Mouse (Mus musculus) c-Kit-positive CD71-positive TER-119-positive erythroid progenitor cells, embryonic 14.5 days (primary cell): ENCODE results near the gene Edrf1.
"Not testable (repeated sequence)": the region's sequence is repeated elsewhere in the genome, so short reads cannot be mapped to it uniquely, and the experiment has no call there.

Experiments
- DNase-seq: peaks from one replicate; pipeline ENCODE4 v3.0.0-alpha.2; 2013; ENCODE audit warnings: low spot score

The Edrf1 gene

GRCm38 (mm10) chr7:133645716-133646115, 8.4 kb downstream of the Edrf1 start:
- DNase-seq: no peak

GRCm38 (mm10) chr7:133662467-133662866, 25.1 kb downstream of the Edrf1 start:
- no peak for DNase-seq

GRCm38 (mm10) chr7:133669071-133669470, 31.7 kb downstream of the Edrf1 start:
- no peak for DNase-seq

GRCm38 (mm10) chr7:133669946-133670345, 32.6 kb downstream of the Edrf1 start:
- DNase-seq: no peak

GRCm38 (mm10) chr7:133670846-133671245, 33.5 kb downstream of the Edrf1 start:
- no peak for DNase-seq

- DNase-seq: no peak
Measured at GRCm38 (mm10) chr7:133676002-133676401, 38.7 kb downstream of the Edrf1 start.

- no peak for DNase-seq
Measured at GRCm38 (mm10) chr7:133678716-133679115, 41.4 kb downstream of the Edrf1 start.

- no peak for DNase-seq
Measured at GRCm38 (mm10) chr7:133679439-133679838, 42.1 kb downstream of the Edrf1 start.

GRCm38 (mm10) chr7:133679961-133680360, 42.6 kb downstream of the Edrf1 start, which contains the start of gene Mmp21:
TSS of gene Mmp21 (minus strand) at chr7:133680061.
- DNase-seq: no peak

GRCm38 (mm10) chr7:133683626-133684025, 46.3 kb downstream of the Edrf1 start:
- DNase-seq: no peak

- DNase-seq: no peak
Measured at GRCm38 (mm10) chr7:133684110-133684509, 46.8 kb downstream of the Edrf1 start.

GRCm38 (mm10) chr7:133684701-133685100, 47.4 kb downstream of the Edrf1 start:
- DNase-seq: no peak

GRCm38 (mm10) chr7:133685644-133686043, 48.3 kb downstream of the Edrf1 start:
- DNase-seq: not testable (repeated sequence)

- peak; percentile 87 for DNase-seq
Measured at GRCm38 (mm10) chr7:133698021-133698709, 60.8 kb downstream of the Edrf1 start.

GRCm38 (mm10) chr7:133699885-133700284, 62.5 kb downstream of the Edrf1 start:
- DNase-seq: no peak

- DNase-seq: no peak
Measured at GRCm38 (mm10) chr7:133701366-133701765, 64.0 kb downstream of the Edrf1 start.

GRCm38 (mm10) chr7:133702333-133702732, 65.0 kb downstream of the Edrf1 start:
- DNase-seq: peak; percentile 91

- DNase-seq: no peak
Measured at GRCm38 (mm10) chr7:133703906-133704305, 66.6 kb downstream of the Edrf1 start.

- no peak for DNase-seq
Measured at GRCm38 (mm10) chr7:133707301-133707700, 70.0 kb downstream of the Edrf1 start.

- DNase-seq: no peak
Measured at GRCm38 (mm10) chr7:133715387-133715786, 78.0 kb downstream of the Edrf1 start.

- DNase-seq: no peak
Measured at GRCm38 (mm10) chr7:133718580-133718979, 81.2 kb downstream of the Edrf1 start.

GRCm38 (mm10) chr7:133720616-133721015, 83.3 kb downstream of the Edrf1 start:
- DNase-seq: no peak
